Mouse (Mus musculus): ENCODE results near the gene Gdf2. TPM values are rescaled to one million over a fixed set of nuclear protein-coding genes. Genes with fewer than 3 reads are reported as not detected.

The Gdf2 gene
- total and polyA plus RNA-seq, 3 experiments, result 0.10 to 0.34 (median 0.16) TPM

GRCm38 (mm10) chr14:33978604-33979059 lies 37.8 kb downstream of the Gdf2 start, which contains the start of gene Zfp488:
Zfp488 (minus strand) TSS chr14:33978764.
- TF ChIP-seq POLR2A (IDR thresholded peaks at IDR 0.05; ENCODE audit: insufficient read depth, low read depth, low read length) (no peak), CTCF (IDR thresholded peaks at IDR 0.05) (no peak), EP300 (IDR thresholded peaks at IDR 0.05; ENCODE audit: insufficient read depth, low read depth, low read length) (no peak)
- Histone ChIP-seq H3K27ac (no peak within 1 kb of the TSS), H3K9ac (ENCODE audit: low read depth, low read length) (no peak within 1 kb of the TSS), H3K27me3 (ENCODE audit: control insufficient read depth, insufficient read depth, low read length) (no peaks in the 10 kb centered on the region; the same call in 1 of the 2 replicates), H3K4me3 (no peak within 1 kb of the TSS), H3K79me2 (replicated peaks; ENCODE audit: control insufficient read depth, insufficient read depth, low read length) (no peaks in the 10 kb centered on the region), H3K36me3 (ENCODE audit: control insufficient read depth, insufficient read depth, low read length) (no peaks in the 10 kb centered on the region), H3K4me1 (ENCODE audit: control insufficient read depth, insufficient read depth, low read length) (no peaks in the 10 kb centered on the region)
- 2% methylated on average over 25 of the region's 25 CpGs for WGBS
- intact Hi-C loops (cut with DNase I), result no loop called here
- no peak for DNase-seq

GRCm38 (mm10) chr14:33989201-33989600 lies 48.4 kb downstream of the Gdf2 start:
- H3K4me3 ChIP-seq, result no peak overlapping the region
- no peaks in the 10 kb centered on the region for H3K4me1 ChIP-seq (ENCODE audit: control insufficient read depth, insufficient read depth, low read length)
- H3K27me3 ChIP-seq (ENCODE audit: control insufficient read depth, insufficient read depth, low read length), result no peaks in the 10 kb centered on the region
- 47% methylated on average over 3 of the region's 3 CpGs for WGBS
- DNase-seq, result no peak
- intact Hi-C loops (cut with DNase I), result no loop called here
- no peaks in the 10 kb centered on the region for H3K36me3 ChIP-seq (ENCODE audit: control insufficient read depth, insufficient read depth, low read length)
- no peaks in the 10 kb centered on the region for H3K79me2 ChIP-seq (replicated peaks; ENCODE audit: control insufficient read depth, insufficient read depth, low read length)
- H3K27ac ChIP-seq, result no peak overlapping the region
- no peak for TF ChIP-seq POLR2A (IDR thresholded peaks at IDR 0.05; ENCODE audit: insufficient read depth, low read depth, low read length)
- TF ChIP-seq EP300 (IDR thresholded peaks at IDR 0.05; ENCODE audit: insufficient read depth, low read depth, low read length), result no peak
- TF ChIP-seq CTCF (IDR thresholded peaks at IDR 0.05), result no peak
- H3K9ac ChIP-seq (ENCODE audit: low read depth, low read length), result no peak overlapping the region

GRCm38 (mm10) chr14:33991971-33992370 lies 51.1 kb downstream of the Gdf2 start:
- Histone ChIP-seq H3K9ac (ENCODE audit: low read depth, low read length) (no peak overlapping the region), H3K36me3 (ENCODE audit: control insufficient read depth, insufficient read depth, low read length) (no peaks in the 10 kb centered on the region), H3K79me2 (replicated peaks; ENCODE audit: control insufficient read depth, insufficient read depth, low read length) (no peaks in the 10 kb centered on the region), H3K27me3 (ENCODE audit: control insufficient read depth, insufficient read depth, low read length) (no peaks in the 10 kb centered on the region), H3K4me3 (no peak overlapping the region), H3K27ac (no peak overlapping the region), H3K4me1 (ENCODE audit: control insufficient read depth, insufficient read depth, low read length) (no peaks in the 10 kb centered on the region)
- intact Hi-C loops (cut with DNase I), result no loop called here
- TF ChIP-seq POLR2A (IDR thresholded peaks at IDR 0.05; ENCODE audit: insufficient read depth, low read depth, low read length) (no peak), EP300 (IDR thresholded peaks at IDR 0.05; ENCODE audit: insufficient read depth, low read depth, low read length) (no peak), CTCF (IDR thresholded peaks at IDR 0.05) (no peak)
- WGBS, result 69% methylated on average over 4 of the region's 4 CpGs
- no peak for DNase-seq

GRCm38 (mm10) chr14:33993051-33993450 lies 52.2 kb downstream of the Gdf2 start:
- no peaks in the 10 kb centered on the region for H3K4me1 ChIP-seq (ENCODE audit: control insufficient read depth, insufficient read depth, low read length)
- no peak overlapping the region for H3K27ac ChIP-seq
- H3K9ac ChIP-seq (ENCODE audit: low read depth, low read length), result no peak overlapping the region
- no peak for DNase-seq
- no peak overlapping the region for H3K4me3 ChIP-seq
- no peaks in the 10 kb centered on the region for H3K79me2 ChIP-seq (replicated peaks; ENCODE audit: control insufficient read depth, insufficient read depth, low read length)
- no peaks in the 10 kb centered on the region for H3K36me3 ChIP-seq (ENCODE audit: control insufficient read depth, insufficient read depth, low read length)
- H3K27me3 ChIP-seq (ENCODE audit: control insufficient read depth, insufficient read depth, low read length), result no peaks in the 10 kb centered on the region
- TF ChIP-seq POLR2A (IDR thresholded peaks at IDR 0.05; ENCODE audit: insufficient read depth, low read depth, low read length) (no peak), EP300 (IDR thresholded peaks at IDR 0.05; ENCODE audit: insufficient read depth, low read depth, low read length) (no peak), CTCF (IDR thresholded peaks at IDR 0.05) (no peak)
- WGBS, result 89% methylated on average over 9 of the region's 9 CpGs
- intact Hi-C loops (cut with DNase I), result no loop called here

GRCm38 (mm10) chr14:33993521-33994289 lies 52.9 kb downstream of the Gdf2 start:
- no peaks in the 10 kb centered on the region for H3K27me3 ChIP-seq (ENCODE audit: control insufficient read depth, insufficient read depth, low read length)
- no peaks in the 10 kb centered on the region for H3K36me3 ChIP-seq (ENCODE audit: control insufficient read depth, insufficient read depth, low read length)
- H3K4me3 ChIP-seq, result no peak overlapping the region
- TF ChIP-seq EP300 (IDR thresholded peaks at IDR 0.05; ENCODE audit: insufficient read depth, low read depth, low read length), result no peak
- TF ChIP-seq CTCF (IDR thresholded peaks at IDR 0.05), result no peak
- no peak for TF ChIP-seq POLR2A (IDR thresholded peaks at IDR 0.05; ENCODE audit: insufficient read depth, low read depth, low read length)
- H3K79me2 ChIP-seq (replicated peaks; ENCODE audit: control insufficient read depth, insufficient read depth, low read length), result no peaks in the 10 kb centered on the region
- 86% methylated on average over 6 of the region's 6 CpGs for WGBS
- no peak overlapping the region for H3K9ac ChIP-seq (ENCODE audit: low read depth, low read length)
- H3K27ac ChIP-seq, result no peak overlapping the region
- intact Hi-C loops (cut with DNase I), result no loop called here
- no peaks in the 10 kb centered on the region for H3K4me1 ChIP-seq (ENCODE audit: control insufficient read depth, insufficient read depth, low read length)
- DNase-seq, result no peak

Other genes with a start within 250 kb of the Gdf2 start
- gene Gdf10, start 17.5 kb upstream of the Gdf2 start, total RNA-seq (2021), result 1 to 10 TPM; 1.0 to 1.1 TPM
- 1.8 and 3.8 TPM in 2 replicates for gene Gdf10, start 17.5 kb upstream of the Gdf2 start, polyA plus RNA-seq (2012; rRNA removed)
- gene Rbp3, start 13.0 kb downstream of the Gdf2 start, total RNA-seq (2021), result not detected
- not detected in 2 replicates for gene Rbp3, start 13.0 kb downstream of the Gdf2 start, polyA plus RNA-seq (2012; rRNA removed)
- gene Zfp488, start 37.7 kb downstream of the Gdf2 start, total RNA-seq (2021), result not detected
- not detected in 2 replicates for gene Zfp488, start 37.7 kb downstream of the Gdf2 start, polyA plus RNA-seq (2012; rRNA removed)
- not detected for gene Gm30083, start 74.1 kb downstream of the Gdf2 start, total RNA-seq (2021)
- gene Gm30083, start 74.1 kb downstream of the Gdf2 start, polyA plus RNA-seq (2012; rRNA removed), result not detected in 2 replicates
- not detected for gene Gm5460, start 75.7 kb downstream of the Gdf2 start, total RNA-seq (2021)
- gene Gm5460, start 75.7 kb downstream of the Gdf2 start, polyA plus RNA-seq (2012; rRNA removed), result not detected in 2 replicates
- gene Antxrl, start 111.7 kb downstream of the Gdf2 start, total RNA-seq (2021), result not detected
- gene Antxrl, start 111.7 kb downstream of the Gdf2 start, polyA plus RNA-seq (2012; rRNA removed), result 0.06 TPM in 2 replicates
- 1 to 10 TPM; 2.5 to 3.1 TPM for gene Anxa8, start 144.9 kb downstream of the Gdf2 start, total RNA-seq (2021)
- 2.0 and 4.0 TPM in 2 replicates for gene Anxa8, start 144.9 kb downstream of the Gdf2 start, polyA plus RNA-seq (2012; rRNA removed)
- not detected for gene A630023A22Rik, start 161.7 kb downstream of the Gdf2 start, total RNA-seq (2021)
- not detected in 2 replicates for gene A630023A22Rik, start 161.7 kb downstream of the Gdf2 start, polyA plus RNA-seq (2012; rRNA removed)
- under 1 TPM; 0.08 to 0.18 TPM for gene Npy4r, start 211.4 kb downstream of the Gdf2 start, total RNA-seq (2021)
- gene Npy4r, start 211.4 kb downstream of the Gdf2 start, polyA plus RNA-seq (2012; rRNA removed), result 0.80 and 1.1 TPM in 2 replicates